Mouse (Mus musculus) hindbrain, postnatal 0 days (tissue): Measurements from ENCODE around the gene Icam5. TPM values are rescaled to one million over a fixed set of nuclear protein-coding genes. Genes with fewer than 3 reads are reported as not detected.

Source experiments
- ATAC-seq: fragments of 200-750 bp; cut with Nextera tagmentation; 2 replicates; pipeline ENCODE4 v1.8.0; 2017; ENCODE audit warnings: mild to moderate bottlenecking, moderate TSS enrichment, moderate library complexity
- DNase-seq: peaks from one replicate; pipeline ENCODE4 v3.0.0-alpha.2; 2015; ENCODE audit warnings: low spot score
- H3K27ac ChIP-seq: fragments of 300-500 bp; sonication (generic); 2 replicates; pipeline ENCODE4 v1.5.1; 2014; ENCODE audit warnings: mild to moderate bottlenecking
- H3K27me3 ChIP-seq: fragments of 300-500 bp; sonication (generic); 2 replicates; pipeline ENCODE4 v1.6.1; 2014; ENCODE audit warnings: low read length, mixed read lengths; ENCODE audit not compliant: insufficient read depth
- H3K36me3 ChIP-seq: fragments of 300-500 bp; sonication (generic); 2 replicates; pipeline ENCODE4 v1.6.1; 2014; ENCODE audit warnings: low read length, mixed read lengths; ENCODE audit not compliant: insufficient read depth
- H3K4me1 ChIP-seq: fragments of 300-500 bp; sonication (generic); 2 replicates; pipeline ENCODE4 v1.6.1; 2014; ENCODE audit warnings: antibody characterized with exemption, low read length, mixed read lengths; ENCODE audit not compliant: insufficient read depth
- H3K4me2 ChIP-seq: fragments of 300-500 bp; sonication (generic); 2 replicates; pipeline ENCODE4 v1.6.1; 2014; ENCODE audit warnings: low read depth, mild to moderate bottlenecking, low read length, moderate library complexity, mixed read lengths
- H3K4me3 ChIP-seq: fragments of 300-500 bp; sonication (generic); 2 replicates; pipeline ENCODE4 v1.5.1; 2014; ENCODE audit warnings: low read length
- H3K9ac ChIP-seq: fragments of 300-500 bp; sonication (generic); replicated peaks from 2 replicates; pipeline ENCODE4 v1.6.1; 2014; ENCODE audit warnings: mild to moderate bottlenecking, low read length, moderate library complexity, mixed read lengths
- H3K9me3 ChIP-seq: fragments of 300-500 bp; sonication (generic); 2 replicates; pipeline ENCODE4 v1.6.1; 2016; ENCODE audit warnings: low read length, mixed read lengths
- CTCF ChIP-seq: IDR thresholded peaks from 2 replicates; pipeline ENCODE4 v1.5.1; 2016; ENCODE audit warnings: antibody characterized with exemption, control low read depth, low read depth
- WGBS: fragments of 180-500 bp; shearing (Covaris S2); extraction: QIAGEN DNeasy Blood & Tissue Kit; methylation state at CpG from one replicate; pipeline ENCODE4 v1.1.7; 2014; 5-methylcytosine and 5-hydroxymethylcytosine counted together
- polyA plus RNA-seq: library from polyadenylated mRNA; unstranded; fragments of >200 nt; fragmentation: Nextera tagmentation; extraction: Ambion mirVana; gene quantifications from 2 replicates; pipeline ENCODE4 v1.2.1, GENCODE M21; 2015
- total RNA-seq: library from RNA; depleted of rRNA; stranded (reverse); fragments of >200 nt; gene quantifications from 2 replicates; pipeline ENCODE4 v1.2.3, GENCODE M21; 2014

Icam5 gene
- total and polyA plus RNA-seq, 2 experiments from 2014 or later: 3.7 to 9.1 TPM

- no peak overlapping the region for H3K27ac ChIP-seq
- H3K4me3 ChIP-seq: no peak overlapping the region
- peaks cover 8% of the 10 kb centered on the region for H3K36me3 ChIP-seq
- peaks cover 24% of the 10 kb centered on the region for H3K27me3 ChIP-seq
- peak; percentile 9; the same call in 1 of the 2 replicates for TF ChIP-seq CTCF
- ATAC-seq (no peak), DNase-seq (no peak)
- WGBS: 52% methylated on average over 1 of the region's 1 CpGs
- H3K4me1 ChIP-seq: no peaks in the 10 kb centered on the region
- H3K9me3 ChIP-seq: no peaks in the 10 kb centered on the region
- H3K4me2 ChIP-seq: no peak overlapping the region
- H3K9ac ChIP-seq: no peak overlapping the region
Observed at GRCm38 (mm10) chr9:21012368-21012767, 19.5 kb upstream of the Icam5 start.

GRCm38 (mm10) chr9:21014691-21015570 is 16.9 kb upstream of the Icam5 start:
- no peaks in the 10 kb centered on the region for H3K36me3 ChIP-seq
- H3K4me3 ChIP-seq: peak overlapping the region; percentile 26
- no peaks in the 10 kb centered on the region for H3K4me1 ChIP-seq
- ATAC-seq: peak; percentile 37; the same call in 1 of the 2 replicates
- H3K4me2 ChIP-seq: peak overlapping the region; percentile 50
- H3K27ac ChIP-seq: no peak overlapping the region
- no peak overlapping the region for H3K9ac ChIP-seq
- no peak for DNase-seq
- H3K27me3 ChIP-seq: peaks cover 28% of the 10 kb centered on the region
- WGBS: 3% methylated on average over 29 of the region's 29 CpGs
- H3K9me3 ChIP-seq: no peaks in the 10 kb centered on the region
- TF ChIP-seq CTCF: no peak

- Histone ChIP-seq H3K4me1 (no peaks in the 10 kb centered on the region), H3K9me3 (no peaks in the 10 kb centered on the region), H3K4me3 (peak within 1 kb of the TSS; percentile 26), H3K27ac (no peak within 1 kb of the TSS), H3K27me3 (peaks cover 28% of the 10 kb centered on the region), H3K9ac (0 out of 2 replicates have a peak within 1 kb of the TSS, but pooled peaks have one; percentile 13), H3K36me3 (no peaks in the 10 kb centered on the region), H3K4me2 (peak within 1 kb of the TSS; percentile 50)
- ATAC-seq (no peak), DNase-seq (no peak)
- TF ChIP-seq CTCF: no peak
- WGBS: under 1% methylated on average over 30 of the region's 30 CpGs
Observed at GRCm38 (mm10) chr9:21015571-21016130, 16.2 kb upstream of the Icam5 start, which contains the start of gene Icam1. Icam1 (plus strand) TSS chr9:21015985.

GRCm38 (mm10) chr9:21016331-21017176 is 15.3 kb upstream of the Icam5 start:
- H3K27ac ChIP-seq: no peak overlapping the region
- WGBS: 7% methylated on average over 17 of the region's 17 CpGs
- peak overlapping the region; percentile 26 for H3K4me3 ChIP-seq
- no peak for DNase-seq
- peaks cover 28% of the 10 kb centered on the region for H3K27me3 ChIP-seq
- no peak for ATAC-seq
- no peaks in the 10 kb centered on the region for H3K4me1 ChIP-seq
- TF ChIP-seq CTCF: no peak
- no peak overlapping the region for H3K9ac ChIP-seq
- peak overlapping the region; percentile 50 for H3K4me2 ChIP-seq
- no peaks in the 10 kb centered on the region for H3K9me3 ChIP-seq
- no peaks in the 10 kb centered on the region for H3K36me3 ChIP-seq

GRCm38 (mm10) chr9:21017177-21017575 is 14.7 kb upstream of the Icam5 start:
- Histone ChIP-seq H3K36me3 (no peaks in the 10 kb centered on the region), H3K27me3 (peaks cover 28% of the 10 kb centered on the region), H3K4me1 (no peaks in the 10 kb centered on the region), H3K9me3 (no peaks in the 10 kb centered on the region), H3K4me2 (no peak overlapping the region), H3K9ac (no peak overlapping the region), H3K27ac (no peak overlapping the region), H3K4me3 (no peak overlapping the region)
- 28% methylated on average over 4 of the region's 4 CpGs for WGBS
- ATAC-seq: no peak
- no peak for TF ChIP-seq CTCF
- no peak for DNase-seq

- Histone ChIP-seq H3K27ac (no peak overlapping the region), H3K4me2 (no peak overlapping the region), H3K4me1 (no peaks in the 10 kb centered on the region), H3K36me3 (no peaks in the 10 kb centered on the region), H3K9me3 (no peaks in the 10 kb centered on the region), H3K27me3 (peaks cover 28% of the 10 kb centered on the region), H3K9ac (no peak overlapping the region), H3K4me3 (no peak overlapping the region)
- 69% methylated on average over 2 of the region's 2 CpGs for WGBS
- no peak for TF ChIP-seq CTCF
- DNase-seq: no peak
- ATAC-seq: no peak
Observed at GRCm38 (mm10) chr9:21018600-21018999, 13.3 kb upstream of the Icam5 start.
